Mouse (Mus musculus) limb, embryonic 10.5 days (tissue): ENCODE results near the gene Plekhm2. TPM values are rescaled to one million over a fixed set of nuclear protein-coding genes. Genes with fewer than 3 reads are reported as not detected.

Experiments
- DNase-seq: peaks from one replicate; pipeline ENCODE4 v3.0.0-alpha.2; 2017; ENCODE audit warnings: low spot score
- H3K27ac ChIP-seq: fragments of 300-500 bp; sonication (generic); 2 replicates; pipeline ENCODE4 v1.5.1; 2016; ENCODE audit warnings: mild to moderate bottlenecking
- H3K27me3 ChIP-seq: fragments of 300-500 bp; sonication (generic); 2 replicates; pipeline ENCODE4 v1.6.1; 2016; ENCODE audit warnings: low read depth, mild to moderate bottlenecking; ENCODE audit not compliant: poor library complexity, severe bottlenecking
- H3K36me3 ChIP-seq: fragments of 300-500 bp; sonication (generic); 2 replicates; pipeline ENCODE4 v1.6.1; 2016; ENCODE audit warnings: mild to moderate bottlenecking, moderate library complexity
- H3K4me1 ChIP-seq: fragments of 300-500 bp; sonication (generic); 2 replicates; pipeline ENCODE4 v1.6.1; 2016
- H3K4me3 ChIP-seq: fragments of 300-500 bp; sonication (generic); 2 replicates; pipeline ENCODE4 v1.5.1; 2016; ENCODE audit warnings: mild to moderate bottlenecking, moderate library complexity
- H3K9me3 ChIP-seq: fragments of 300-500 bp; sonication (generic); replicated peaks from 2 replicates; pipeline ENCODE4 v1.6.1; 2016; ENCODE audit warnings: mild to moderate bottlenecking
- WGBS: fragments of 180-500 bp; shearing (Covaris S2); methylation state at CpG from one replicate; pipeline ENCODE4 v1.1.7; 2016; 5-methylcytosine and 5-hydroxymethylcytosine counted together
- polyA plus RNA-seq: library from polyadenylated mRNA; unstranded; fragments of >200 nt; fragmentation: Nextera tagmentation; extraction: Ambion mirVana; gene quantifications from 2 replicates; pipeline ENCODE4 v1.2.1, GENCODE M21; 2016

The Plekhm2 gene
- polyA plus RNA-seq = 5.0 and 5.6 TPM in 2 replicates

- Histone ChIP-seq H3K36me3 (peaks cover 16% of the 10 kb centered on the region), H3K27me3 (no peaks in the 10 kb centered on the region), H3K4me1 (peaks cover 27% of the 10 kb centered on the region), H3K27ac (peak within 1 kb of the TSS; percentile 91), H3K9me3 (no peaks in the 10 kb centered on the region), H3K4me3 (peak within 1 kb of the TSS; percentile 90)
- 78% methylated on average over 8 of the region's 8 CpGs for WGBS
- peak; percentile 45 for DNase-seq
Measured at GRCm38 (mm10) chr4:141664799-141665198, at the start of gene Plekhm2. TSS of gene Plekhm2 (minus strand) at chr4:141664899.

- no peak for DNase-seq
- peaks cover 75% of the 10 kb centered on the region for H3K36me3 ChIP-seq
- no peak overlapping the region for H3K4me3 ChIP-seq
- whole genome bisulfite sequencing = 67% methylated on average over 5 of the region's 5 CpGs
- no peaks in the 10 kb centered on the region for H3K27me3 ChIP-seq
- no peaks in the 10 kb centered on the region for H3K9me3 ChIP-seq
- peaks cover 28% of the 10 kb centered on the region for H3K4me1 ChIP-seq
- no peak overlapping the region for H3K27ac ChIP-seq
Measured at GRCm38 (mm10) chr4:141713598-141714142, 49.0 kb upstream of the Plekhm2 start.

GRCm38 (mm10) chr4:141711250-141711649 lies 46.6 kb upstream of the Plekhm2 start:
- no peaks in the 10 kb centered on the region for H3K9me3 ChIP-seq
- no peak overlapping the region for H3K27ac ChIP-seq
- no peak for DNase-seq
- H3K36me3 ChIP-seq = peaks cover 78% of the 10 kb centered on the region
- H3K4me1 ChIP-seq = peaks cover 28% of the 10 kb centered on the region
- H3K27me3 ChIP-seq = no peaks in the 10 kb centered on the region
- 93% methylated on average over 1 of the region's 1 CpGs for WGBS
- no peak overlapping the region for H3K4me3 ChIP-seq

- Histone ChIP-seq H3K4me1 (peaks cover 6% of the 10 kb centered on the region), H3K36me3 (peaks cover 100% of the 10 kb centered on the region), H3K27ac (no peak overlapping the region)
Measured at GRCm38 (mm10) chr4:141708971-141709370, 44.3 kb upstream of the Plekhm2 start.

GRCm38 (mm10) chr4:141708005-141708404 lies 43.3 kb upstream of the Plekhm2 start:
- Histone ChIP-seq H3K9me3 (no peaks in the 10 kb centered on the region), H3K4me3 (no peak overlapping the region), H3K36me3 (peaks cover 100% of the 10 kb centered on the region), H3K27ac (no peak overlapping the region), H3K27me3 (no peaks in the 10 kb centered on the region), H3K4me1 (no peaks in the 10 kb centered on the region)
- 93% methylated on average over 7 of the region's 7 CpGs for WGBS
- DNase-seq = no peak

More at GRCm38 (mm10) chr4:141708971-141709370, 44.3 kb upstream of the Plekhm2 start:
- H3K9me3 ChIP-seq = no peaks in the 10 kb centered on the region
- no peak for DNase-seq
- H3K4me3 ChIP-seq = no peak overlapping the region
- no peaks in the 10 kb centered on the region for H3K27me3 ChIP-seq
- WGBS = 96% methylated on average over 2 of the region's 2 CpGs

- 98% methylated on average over 4 of the region's 4 CpGs for WGBS
- DNase-seq = no peak
Measured at GRCm38 (mm10) chr4:141705331-141705730, 40.6 kb upstream of the Plekhm2 start.

GRCm38 (mm10) chr4:141704625-141705024 lies 39.9 kb upstream of the Plekhm2 start:
- Histone ChIP-seq H3K27ac (no peak overlapping the region), H3K36me3 (peaks cover 100% of the 10 kb centered on the region)
- 94% methylated on average over 2 of the region's 2 CpGs for WGBS

More at GRCm38 (mm10) chr4:141705331-141705730, 40.6 kb upstream of the Plekhm2 start:
- H3K4me1 ChIP-seq = no peaks in the 10 kb centered on the region
- H3K36me3 ChIP-seq = peaks cover 100% of the 10 kb centered on the region
- no peak overlapping the region for H3K4me3 ChIP-seq
- no peak overlapping the region for H3K27ac ChIP-seq
- H3K27me3 ChIP-seq = no peaks in the 10 kb centered on the region
- H3K9me3 ChIP-seq = no peaks in the 10 kb centered on the region

GRCm38 (mm10) chr4:141694719-141695118 lies 30.0 kb upstream of the Plekhm2 start:
- Histone ChIP-seq H3K4me3 (no peak overlapping the region), H3K27ac (no peak overlapping the region), H3K36me3 (peaks cover 100% of the 10 kb centered on the region), H3K27me3 (no peaks in the 10 kb centered on the region), H3K4me1 (no peaks in the 10 kb centered on the region), H3K9me3 (no peaks in the 10 kb centered on the region)
- 96% methylated on average over 8 of the region's 8 CpGs for WGBS
- no peak for DNase-seq

More at GRCm38 (mm10) chr4:141704625-141705024, 39.9 kb upstream of the Plekhm2 start:
- no peak for DNase-seq
- Histone ChIP-seq H3K4me3 (no peak overlapping the region), H3K9me3 (no peaks in the 10 kb centered on the region), H3K4me1 (no peaks in the 10 kb centered on the region), H3K27me3 (no peaks in the 10 kb centered on the region)

GRCm38 (mm10) chr4:141688505-141688904 lies 23.8 kb upstream of the Plekhm2 start:
- H3K27ac ChIP-seq = no peak overlapping the region
- H3K9me3 ChIP-seq = no peaks in the 10 kb centered on the region
- WGBS = 95% methylated on average over 8 of the region's 8 CpGs
- no peak for DNase-seq
- H3K4me3 ChIP-seq = no peak overlapping the region
- H3K36me3 ChIP-seq = peaks cover 93% of the 10 kb centered on the region
- H3K27me3 ChIP-seq = no peaks in the 10 kb centered on the region
- no peaks in the 10 kb centered on the region for H3K4me1 ChIP-seq

GRCm38 (mm10) chr4:141686525-141686924 lies 21.8 kb upstream of the Plekhm2 start:
- Histone ChIP-seq H3K36me3 (peaks cover 90% of the 10 kb centered on the region), H3K4me1 (peaks cover 7% of the 10 kb centered on the region), H3K4me3 (no peak overlapping the region), H3K27me3 (no peaks in the 10 kb centered on the region), H3K9me3 (no peaks in the 10 kb centered on the region), H3K27ac (no peak overlapping the region)
- 89% methylated on average over 8 of the region's 8 CpGs for WGBS
- DNase-seq = no peak

GRCm38 (mm10) chr4:141686093-141686492 lies 21.4 kb upstream of the Plekhm2 start:
- WGBS = 92% methylated on average over 3 of the region's 3 CpGs
- H3K27me3 ChIP-seq = no peaks in the 10 kb centered on the region
- H3K36me3 ChIP-seq = peaks cover 86% of the 10 kb centered on the region
- no peak overlapping the region for H3K4me3 ChIP-seq
- no peaks in the 10 kb centered on the region for H3K9me3 ChIP-seq
- H3K4me1 ChIP-seq = peaks cover 10% of the 10 kb centered on the region
- DNase-seq = no peak
- H3K27ac ChIP-seq = no peak overlapping the region

GRCm38 (mm10) chr4:141685499-141685898 lies 20.8 kb upstream of the Plekhm2 start, which contains the start of gene Rsc1a1:
TSS of gene Rsc1a1 (minus strand) at chr4:141685599.
- 98% methylated on average over 6 of the region's 6 CpGs for WGBS
- DNase-seq = no peak
- peaks cover 16% of the 10 kb centered on the region for H3K4me1 ChIP-seq
- no peak within 1 kb of the TSS for H3K4me3 ChIP-seq
- peaks cover 80% of the 10 kb centered on the region for H3K36me3 ChIP-seq
- H3K27ac ChIP-seq = no peak within 1 kb of the TSS
- no peaks in the 10 kb centered on the region for H3K9me3 ChIP-seq
- H3K27me3 ChIP-seq = no peaks in the 10 kb centered on the region

GRCm38 (mm10) chr4:141682706-141683230 lies 18.1 kb upstream of the Plekhm2 start:
- Histone ChIP-seq H3K27me3 (no peaks in the 10 kb centered on the region), H3K4me3 (no peak overlapping the region), H3K36me3 (peaks cover 56% of the 10 kb centered on the region), H3K27ac (no peak overlapping the region), H3K4me1 (peaks cover 33% of the 10 kb centered on the region), H3K9me3 (no peaks in the 10 kb centered on the region)
- no peak for DNase-seq
- WGBS = 83% methylated on average over 12 of the region's 12 CpGs
